Mouse (Mus musculus) lung, embryonic 14.5 days (tissue): Measurements from ENCODE around the gene Chrdl2. TPM values are rescaled to one million over a fixed set of nuclear protein-coding genes. Genes with fewer than 3 reads are reported as not detected.
"Not testable (repeated sequence)": the region's sequence is repeated elsewhere in the genome, so short reads cannot be mapped to it uniquely, and the experiment has no call there.

Experiments used
- ATAC-seq: fragments of 200-750 bp; cut with Nextera tagmentation; 2 replicates; pipeline ENCODE4 v1.8.0; 2017; ENCODE audit warnings: mild to moderate bottlenecking, moderate TSS enrichment, moderate library complexity; ENCODE audit not compliant: insufficient read depth
- DNase-seq: peaks from one replicate; pipeline ENCODE4 v3.0.0-alpha.2; 2015
- H3K27ac ChIP-seq: fragments of 300-500 bp; sonication (generic); 2 replicates; pipeline ENCODE4 v1.5.1; 2014; ENCODE audit warnings: low read depth, mild to moderate bottlenecking, moderate library complexity
- H3K27me3 ChIP-seq: fragments of 300-500 bp; sonication (generic); 2 replicates; pipeline ENCODE4 v1.6.1; 2014; ENCODE audit warnings: low read length, control low read depth; ENCODE audit not compliant: insufficient read depth
- H3K36me3 ChIP-seq: fragments of 300-500 bp; sonication (generic); 2 replicates; pipeline ENCODE4 v1.6.1; 2014; ENCODE audit warnings: control low read depth; ENCODE audit not compliant: insufficient read depth
- H3K4me1 ChIP-seq: fragments of 300-500 bp; sonication (generic); 2 replicates; pipeline ENCODE4 v1.6.1; 2014; ENCODE audit warnings: antibody characterized with exemption, control low read depth; ENCODE audit not compliant: insufficient read depth
- H3K4me2 ChIP-seq: fragments of 300-500 bp; sonication (generic); 2 replicates; pipeline ENCODE4 v1.6.1; 2014; ENCODE audit warnings: mild to moderate bottlenecking
- H3K4me3 ChIP-seq: fragments of 300-500 bp; sonication (generic); 2 replicates; pipeline ENCODE4 v1.5.1; 2014; ENCODE audit warnings: low read depth, low read length
- H3K9ac ChIP-seq: fragments of 300-500 bp; sonication (generic); 2 replicates; pipeline ENCODE4 v1.6.1; 2014
- H3K9me3 ChIP-seq: fragments of 300-500 bp; sonication (generic); 2 replicates; pipeline ENCODE4 v1.6.1; 2016; ENCODE audit warnings: low read depth, low read length, control low read depth
- CTCF ChIP-seq: IDR thresholded peaks from 2 replicates; pipeline ENCODE4 v1.5.1; 2016; ENCODE audit warnings: antibody characterized with exemption, low read depth
- WGBS: fragments of 180-500 bp; shearing (Covaris S2); extraction: QIAGEN DNeasy Blood & Tissue Kit; methylation state at CpG from one replicate; pipeline ENCODE4 v1.1.7; 2014; 5-methylcytosine and 5-hydroxymethylcytosine counted together
- polyA plus RNA-seq: library from polyadenylated mRNA; unstranded; fragments of >200 nt; fragmentation: Nextera tagmentation; extraction: Ambion mirVana; gene quantifications from 2 replicates; pipeline ENCODE4 v1.2.1, GENCODE M21; 2014

The Chrdl2 gene
- polyA plus RNA-seq = 0.12 TPM in 1 of 2 replicates, not detected in the other

GRCm38 (mm10) chr7:100005790-100006189 lies at the start of gene Chrdl2:
Gene Chrdl2, plus strand, starts transcription at chr7:100006172.
- no peak within 1 kb of the TSS for H3K27ac ChIP-seq
- no peaks in the 10 kb centered on the region for H3K9me3 ChIP-seq
- H3K4me3 ChIP-seq = peak within 1 kb of the TSS; percentile 41
- H3K36me3 ChIP-seq = no peaks in the 10 kb centered on the region
- H3K27me3 ChIP-seq = peaks cover 55% of the 10 kb centered on the region
- under 1% methylated on average over 44 of the region's 44 CpGs for WGBS
- TF ChIP-seq CTCF = no peak
- DNase-seq = peak; percentile 68
- no peaks in the 10 kb centered on the region for H3K4me1 ChIP-seq
- peak within 1 kb of the TSS; percentile 83 for H3K4me2 ChIP-seq
- peak; percentile 80 for ATAC-seq
- H3K9ac ChIP-seq = peak within 1 kb of the TSS; percentile 48

DNA sequence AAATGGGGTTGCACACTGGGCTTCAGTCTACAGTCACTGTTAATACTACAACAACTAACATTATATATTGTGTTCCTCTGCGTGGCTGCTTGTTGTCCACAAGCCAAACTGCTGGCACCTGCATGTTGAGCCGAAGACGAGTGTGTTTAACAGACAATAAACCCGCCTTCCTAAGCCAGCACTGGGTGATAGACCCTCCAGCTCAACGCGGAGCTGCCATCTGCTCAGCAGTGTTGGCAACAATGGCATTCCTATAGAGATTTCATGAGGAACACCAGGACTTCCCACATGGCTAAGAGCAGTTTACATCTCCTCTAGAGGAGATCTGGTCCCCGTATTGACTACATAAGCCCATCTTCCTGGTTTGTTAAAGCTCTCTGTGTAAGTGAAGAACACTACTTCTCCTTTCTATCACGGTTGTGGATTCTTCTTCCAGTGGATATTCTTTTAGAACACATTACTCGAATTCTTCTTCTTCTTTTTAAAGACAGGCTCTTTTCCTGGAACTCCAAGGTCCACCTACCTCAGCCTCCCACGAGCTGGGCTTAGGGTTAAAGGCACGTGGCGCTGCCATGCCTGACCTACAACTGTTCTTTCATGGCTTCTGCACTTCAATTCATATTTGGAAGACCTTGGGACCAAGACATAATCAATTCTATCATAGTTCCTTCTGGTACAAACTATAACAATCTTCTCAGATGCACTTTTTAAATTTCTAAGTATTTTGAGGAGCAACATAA lies 48.6 kb upstream of the Chrdl2 start:
- ATAC-seq = no peak
- no peak for TF ChIP-seq CTCF
- 85% methylated on average over 12 of the region's 12 CpGs for WGBS
- H3K9me3 ChIP-seq = no peaks in the 10 kb centered on the region
- no peak overlapping the region for H3K9ac ChIP-seq
- no peak overlapping the region for H3K4me2 ChIP-seq
- DNase-seq = no peak
- no peak overlapping the region for H3K27ac ChIP-seq
- no peaks in the 10 kb centered on the region for H3K4me1 ChIP-seq
- no peaks in the 10 kb centered on the region for H3K27me3 ChIP-seq
- H3K36me3 ChIP-seq = no peaks in the 10 kb centered on the region
- H3K4me3 ChIP-seq = no peak overlapping the region

GRCm38 (mm10) chr7:99960571-99960970 lies 45.4 kb upstream of the Chrdl2 start:
- H3K4me1 ChIP-seq, H3K27me3 ChIP-seq, H3K27ac ChIP-seq, H3K9ac ChIP-seq, H3K9me3 ChIP-seq, H3K4me3 ChIP-seq, H3K4me2 ChIP-seq, H3K36me3 ChIP-seq, ATAC-seq, DNase-seq: not testable (repeated sequence)
- WGBS = 62% methylated on average over 2 of the region's 2 CpGs

GRCm38 (mm10) chr7:99961518-99961917 lies 44.5 kb upstream of the Chrdl2 start:
- Histone ChIP-seq H3K36me3 (no peaks in the 10 kb centered on the region), H3K4me1 (peaks cover 11% of the 10 kb centered on the region), H3K27me3 (no peaks in the 10 kb centered on the region), H3K4me2 (no peak overlapping the region), H3K27ac (no peak overlapping the region), H3K9ac (no peak overlapping the region), H3K9me3 (no peaks in the 10 kb centered on the region), H3K4me3 (no peak overlapping the region)
- TF ChIP-seq CTCF = no peak
- DNase-seq = no peak
- ATAC-seq = no peak
- 79% methylated on average over 2 of the region's 2 CpGs for WGBS

- Histone ChIP-seq H3K36me3 (no peaks in the 10 kb centered on the region), H3K9ac (no peak overlapping the region), H3K4me2 (no peak overlapping the region), H3K4me1 (peaks cover 13% of the 10 kb centered on the region), H3K27me3 (no peaks in the 10 kb centered on the region), H3K9me3 (no peaks in the 10 kb centered on the region), H3K27ac (0 out of 2 replicates have a peak overlapping the region, but pooled peaks have one; percentile 34), H3K4me3 (no peak overlapping the region)
- 53% methylated on average over 8 of the region's 8 CpGs for WGBS
- no peak for ATAC-seq
- DNase-seq = no peak
- no peak for TF ChIP-seq CTCF
Measured at GRCm38 (mm10) chr7:99962536-99963236, 43.3 kb upstream of the Chrdl2 start.

DNA sequence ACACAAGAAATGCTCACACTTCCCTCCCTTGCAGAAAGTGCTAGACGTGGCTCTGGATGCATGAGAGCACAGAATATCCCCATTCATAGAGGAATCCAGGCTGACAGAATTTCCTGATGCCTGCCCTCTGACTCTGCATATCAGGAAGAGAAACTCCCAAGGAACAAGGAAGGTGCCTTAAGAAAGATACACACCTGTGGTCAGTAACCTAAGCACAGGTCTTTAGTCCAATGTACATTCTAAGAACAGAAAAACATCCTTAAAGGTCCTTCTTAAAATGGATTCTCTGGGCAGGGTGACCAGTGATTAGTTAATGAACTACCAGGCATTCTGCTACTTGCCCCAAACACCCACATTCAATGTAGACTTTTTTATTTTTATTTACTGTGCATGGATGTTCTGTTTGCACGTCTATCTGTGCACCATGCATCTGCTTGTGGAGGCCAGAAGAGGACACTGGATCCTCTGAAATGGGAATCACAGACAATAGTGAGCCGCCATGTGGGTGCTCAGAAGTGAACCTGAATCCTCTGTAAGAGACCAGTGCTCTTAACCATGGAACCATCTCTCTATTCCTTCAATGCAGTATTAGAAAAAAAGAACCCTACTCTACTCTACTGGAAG lies 42.6 kb upstream of the Chrdl2 start:
- no peaks in the 10 kb centered on the region for H3K36me3 ChIP-seq
- H3K4me2 ChIP-seq = no peak overlapping the region
- H3K27ac ChIP-seq = no peak overlapping the region
- DNase-seq (no peak), ATAC-seq (no peak)
- 72% methylated on average over 3 of the region's 3 CpGs for WGBS
- H3K27me3 ChIP-seq = no peaks in the 10 kb centered on the region
- no peak for TF ChIP-seq CTCF
- H3K9me3 ChIP-seq = no peaks in the 10 kb centered on the region
- H3K4me3 ChIP-seq = no peak overlapping the region
- peaks cover 13% of the 10 kb centered on the region for H3K4me1 ChIP-seq
- no peak overlapping the region for H3K9ac ChIP-seq
